Mouse (Mus musculus): ENCODE results near the gene Pip5k1b.

The Pip5k1b gene

DNA sequence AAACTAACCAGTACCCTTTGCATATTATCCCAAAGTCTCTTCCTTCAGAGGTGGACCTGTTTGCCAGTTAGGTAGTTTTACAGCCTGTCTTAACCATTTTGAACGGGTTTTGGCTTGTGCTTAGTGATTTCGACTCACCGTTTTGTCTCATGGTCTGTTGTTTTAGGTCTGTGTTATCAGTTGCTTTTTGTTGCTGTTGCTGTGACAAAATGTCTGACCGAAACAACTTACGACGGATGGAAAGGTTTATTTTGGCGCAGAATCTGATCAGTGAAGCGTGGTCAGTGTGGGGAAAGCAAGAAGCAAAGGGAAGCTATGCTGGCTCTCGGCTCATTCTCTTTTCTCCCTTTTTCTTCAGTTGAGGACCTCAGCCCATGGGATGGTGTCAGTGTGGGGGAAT is 7.3 kb downstream of the Pip5k1b start:
- in situ Hi-C loops (cut with MboI; ENCODE audit: low pct_unique_long_range_greater_than_20kb in 1 of 2, low sequenced_read_pairs in 2 of 2, unreplicated experiment in 1 of 2), result no loop called here

GRCm38 (mm10) chr19:24546153-24546552 is 9.5 kb downstream of the Pip5k1b start:
- in situ Hi-C loops (cut with MboI; ENCODE audit: low pct_unique_long_range_greater_than_20kb in 1 of 2, low sequenced_read_pairs in 2 of 2, unreplicated experiment in 1 of 2), result no loop called here

GRCm38 (mm10) chr19:24543386-24544350 is 12.0 kb downstream of the Pip5k1b start:
- in situ Hi-C loops (cut with MboI; ENCODE audit: low pct_unique_long_range_greater_than_20kb in 1 of 2, low sequenced_read_pairs in 2 of 2, unreplicated experiment in 1 of 2), result no loop called here

DNA sequence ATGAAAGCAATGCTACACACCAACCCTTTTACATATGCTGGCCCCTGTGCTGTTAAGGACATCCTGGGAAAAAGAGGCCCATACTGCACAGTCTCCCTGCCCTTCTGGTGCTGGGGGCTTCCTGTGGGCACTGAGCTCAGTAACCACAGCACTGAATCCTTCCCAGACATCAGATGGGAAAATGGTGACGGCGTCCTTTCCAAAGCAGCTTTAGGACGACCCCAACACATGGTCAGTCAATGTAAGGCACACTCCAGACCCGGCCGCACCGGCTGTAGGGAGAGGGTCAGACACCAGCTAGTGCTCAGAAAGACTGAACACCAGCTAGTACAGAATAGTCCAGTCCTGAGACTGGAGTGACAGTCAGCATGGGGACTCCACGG is 13.4 kb downstream of the Pip5k1b start:
- in situ Hi-C loops (cut with MboI; ENCODE audit: low pct_unique_long_range_greater_than_20kb in 1 of 2, low sequenced_read_pairs in 2 of 2, unreplicated experiment in 1 of 2), result no loop called here

GRCm38 (mm10) chr19:24541669-24542292 is 13.9 kb downstream of the Pip5k1b start:
- in situ Hi-C loops (cut with MboI; ENCODE audit: low pct_unique_long_range_greater_than_20kb in 1 of 2, low sequenced_read_pairs in 2 of 2, unreplicated experiment in 1 of 2), result no loop called here

GRCm38 (mm10) chr19:24540952-24541668 is 14.6 kb downstream of the Pip5k1b start:
- in situ Hi-C loops (cut with MboI; ENCODE audit: low pct_unique_long_range_greater_than_20kb in 1 of 2, low sequenced_read_pairs in 2 of 2, unreplicated experiment in 1 of 2), result no loop called here

GRCm38 (mm10) chr19:24539041-24539440 is 16.6 kb downstream of the Pip5k1b start:
- in situ Hi-C loops (cut with MboI; ENCODE audit: low pct_unique_long_range_greater_than_20kb in 1 of 2, low sequenced_read_pairs in 2 of 2, unreplicated experiment in 1 of 2), result no loop called here

DNA sequence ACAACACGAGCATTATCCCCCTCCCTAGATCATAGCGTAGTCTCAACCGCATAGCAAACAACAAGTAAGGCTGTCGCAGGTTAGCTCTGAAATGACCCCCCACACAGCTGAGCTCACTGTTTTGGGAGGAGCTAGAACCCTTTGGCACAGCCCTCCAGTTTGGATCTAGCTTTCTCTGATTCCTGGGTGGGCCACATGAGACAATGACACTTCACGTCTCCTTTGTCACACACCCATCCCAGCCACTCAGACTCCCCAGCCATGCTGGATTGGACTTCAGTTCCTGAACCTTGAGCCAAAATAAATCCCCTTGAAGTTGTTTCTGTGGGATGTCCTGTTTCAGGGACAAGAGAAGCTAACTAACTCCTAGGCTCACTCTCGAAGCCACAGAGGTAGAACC is 17.5 kb downstream of the Pip5k1b start:
- in situ Hi-C loops (cut with MboI; ENCODE audit: low pct_unique_long_range_greater_than_20kb in 1 of 2, low sequenced_read_pairs in 2 of 2, unreplicated experiment in 1 of 2), result no loop called here

DNA sequence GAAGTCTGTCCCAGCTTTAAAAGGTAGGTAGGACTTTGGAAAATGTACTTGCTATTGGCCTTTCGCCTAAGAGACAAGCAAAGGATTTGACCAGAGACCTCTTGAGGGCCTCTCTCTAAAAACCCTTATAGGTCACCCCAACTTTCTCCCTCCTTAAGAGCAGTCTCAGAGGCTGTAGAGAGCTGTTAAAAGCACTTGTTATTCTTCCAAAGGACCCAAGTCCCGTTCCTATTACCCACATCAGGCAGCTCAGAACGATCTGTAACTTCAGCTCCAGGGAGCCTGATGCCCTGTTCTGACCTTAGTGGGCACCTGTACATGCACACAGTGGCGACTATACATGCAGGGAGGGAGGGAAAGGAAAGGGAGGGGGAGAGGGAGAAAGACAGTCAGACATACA is 18.0 kb downstream of the Pip5k1b start:
- in situ Hi-C loops (cut with MboI; ENCODE audit: low pct_unique_long_range_greater_than_20kb in 1 of 2, low sequenced_read_pairs in 2 of 2, unreplicated experiment in 1 of 2), result no loop called here

DNA sequence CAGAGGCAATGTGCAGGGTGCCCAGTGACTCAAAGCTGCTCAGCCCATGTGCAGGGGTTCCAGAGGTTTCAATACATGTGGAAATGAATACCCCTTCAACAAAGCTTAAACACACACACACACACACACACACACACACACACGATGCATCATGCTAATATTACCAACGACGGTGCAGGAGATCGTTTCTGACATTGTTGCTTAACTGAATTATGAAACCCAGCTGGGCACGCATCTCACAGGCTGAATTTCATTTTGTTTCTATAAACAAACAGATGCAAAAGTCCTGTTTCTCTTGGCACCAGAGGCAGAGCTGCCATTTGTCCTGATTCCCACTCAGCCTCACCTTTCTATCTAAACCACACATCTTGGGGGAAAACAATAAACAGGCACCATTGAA is 18.8 kb downstream of the Pip5k1b start:
- in situ Hi-C loops (cut with MboI; ENCODE audit: low pct_unique_long_range_greater_than_20kb in 1 of 2, low sequenced_read_pairs in 2 of 2, unreplicated experiment in 1 of 2), result no loop called here

DNA sequence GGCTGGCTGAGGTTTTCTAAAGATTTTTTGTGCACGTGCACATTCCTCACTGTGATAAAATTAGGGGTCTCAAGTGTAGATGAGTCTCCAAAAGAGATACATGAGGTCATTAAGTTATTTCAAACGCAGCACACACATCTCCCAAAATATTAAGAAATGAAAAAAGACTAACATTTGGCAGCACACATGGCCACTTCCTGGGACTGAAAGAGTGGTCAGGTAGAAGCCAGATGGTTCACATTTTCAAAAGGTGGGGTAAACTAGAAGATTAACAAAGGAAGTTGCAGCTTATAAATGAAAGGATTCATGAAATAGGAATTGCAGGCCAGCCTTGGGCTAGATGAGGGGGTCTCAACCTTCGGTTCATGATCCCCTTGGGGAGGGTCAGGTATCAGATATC is 19.4 kb downstream of the Pip5k1b start:
- in situ Hi-C loops (cut with MboI; ENCODE audit: low pct_unique_long_range_greater_than_20kb in 1 of 2, low sequenced_read_pairs in 2 of 2, unreplicated experiment in 1 of 2), result no loop called here

DNA sequence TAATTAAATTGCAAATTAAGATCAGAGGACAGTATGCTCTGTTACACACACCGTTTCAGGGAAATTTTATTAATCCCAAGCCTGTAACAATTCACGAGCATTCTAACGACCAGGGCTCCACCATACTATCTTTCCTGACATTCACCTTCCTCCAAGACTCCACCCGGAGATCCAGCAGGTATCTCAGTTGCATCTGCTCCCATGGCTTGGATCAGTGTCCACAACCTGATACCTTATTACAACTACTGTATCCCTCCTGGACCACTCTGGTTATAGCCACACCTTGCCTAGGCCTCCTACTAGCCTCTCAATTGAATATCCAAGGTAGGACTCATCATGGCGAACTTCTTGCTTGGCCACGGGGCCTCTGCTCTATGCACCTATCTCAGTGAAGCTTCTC is 20.5 kb downstream of the Pip5k1b start:
- in situ Hi-C loops (cut with MboI; ENCODE audit: low pct_unique_long_range_greater_than_20kb in 1 of 2, low sequenced_read_pairs in 2 of 2, unreplicated experiment in 1 of 2), result no loop called here

DNA sequence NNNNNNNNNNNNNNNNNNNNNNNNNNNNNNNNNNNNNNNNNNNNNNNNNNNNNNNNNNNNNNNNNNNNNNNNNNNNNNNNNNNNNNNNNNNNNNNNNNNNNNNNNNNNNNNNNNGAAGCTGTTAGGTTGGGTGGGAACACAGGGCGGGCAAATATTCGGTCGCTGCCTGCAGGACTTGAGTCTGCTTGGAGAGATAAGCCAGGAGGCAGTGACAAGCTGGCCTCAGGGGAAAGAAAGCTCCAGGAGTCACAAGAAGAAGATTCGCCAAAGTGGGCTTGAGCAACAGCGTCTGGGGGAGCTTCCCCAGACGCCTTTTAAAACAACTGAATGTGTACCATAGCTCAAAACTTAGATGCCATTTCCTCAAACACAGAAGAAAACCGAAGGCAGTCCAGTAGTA is 20.9 kb downstream of the Pip5k1b start:
- in situ Hi-C loops (cut with MboI; ENCODE audit: low pct_unique_long_range_greater_than_20kb in 1 of 2, low sequenced_read_pairs in 2 of 2, unreplicated experiment in 1 of 2), result no loop called here

DNA sequence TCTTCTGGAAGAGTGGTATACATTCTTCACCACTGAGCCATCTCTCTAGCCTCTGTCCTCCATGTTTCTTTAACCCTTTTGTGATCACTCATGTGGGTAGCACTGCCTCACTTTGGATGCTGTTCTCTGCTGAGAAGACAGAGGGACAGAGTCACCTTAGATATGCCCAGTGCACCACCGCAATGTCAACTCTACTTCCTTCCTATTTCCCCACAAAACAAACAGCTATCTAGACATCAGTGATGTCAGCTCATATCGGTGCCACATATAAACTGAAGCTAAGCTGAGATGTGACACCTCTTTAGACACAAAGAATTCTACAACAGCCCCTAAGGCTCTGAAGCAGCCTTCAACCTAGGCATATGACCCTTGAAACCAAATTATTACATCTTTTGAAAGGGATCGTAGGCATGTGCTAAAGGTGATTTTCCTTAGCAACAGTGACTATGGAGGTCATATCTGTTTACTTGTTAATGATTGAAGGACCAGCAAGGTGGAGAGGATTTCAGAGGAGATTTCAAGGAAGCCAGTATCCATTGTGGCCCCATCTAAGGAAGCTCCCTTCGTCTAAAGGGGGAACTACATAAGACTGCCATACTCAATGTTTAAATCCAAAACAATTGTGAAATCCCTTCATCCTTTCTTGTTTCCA is 26.6 kb downstream of the Pip5k1b start:
- in situ Hi-C loops (cut with MboI; ENCODE audit: low pct_unique_long_range_greater_than_20kb in 1 of 2, low sequenced_read_pairs in 2 of 2, unreplicated experiment in 1 of 2), result no loop called here

- in situ Hi-C loops (cut with MboI; ENCODE audit: low pct_unique_long_range_greater_than_20kb in 1 of 2, low sequenced_read_pairs in 2 of 2, unreplicated experiment in 1 of 2), result no loop called here
Measured at GRCm38 (mm10) chr19:24528129-24528730, 27.4 kb downstream of the Pip5k1b start.

- in situ Hi-C loops (cut with MboI; ENCODE audit: low pct_unique_long_range_greater_than_20kb in 1 of 2, low sequenced_read_pairs in 2 of 2, unreplicated experiment in 1 of 2), result no loop called here
Measured at GRCm38 (mm10) chr19:24527613-24527948, 28.1 kb downstream of the Pip5k1b start.

DNA sequence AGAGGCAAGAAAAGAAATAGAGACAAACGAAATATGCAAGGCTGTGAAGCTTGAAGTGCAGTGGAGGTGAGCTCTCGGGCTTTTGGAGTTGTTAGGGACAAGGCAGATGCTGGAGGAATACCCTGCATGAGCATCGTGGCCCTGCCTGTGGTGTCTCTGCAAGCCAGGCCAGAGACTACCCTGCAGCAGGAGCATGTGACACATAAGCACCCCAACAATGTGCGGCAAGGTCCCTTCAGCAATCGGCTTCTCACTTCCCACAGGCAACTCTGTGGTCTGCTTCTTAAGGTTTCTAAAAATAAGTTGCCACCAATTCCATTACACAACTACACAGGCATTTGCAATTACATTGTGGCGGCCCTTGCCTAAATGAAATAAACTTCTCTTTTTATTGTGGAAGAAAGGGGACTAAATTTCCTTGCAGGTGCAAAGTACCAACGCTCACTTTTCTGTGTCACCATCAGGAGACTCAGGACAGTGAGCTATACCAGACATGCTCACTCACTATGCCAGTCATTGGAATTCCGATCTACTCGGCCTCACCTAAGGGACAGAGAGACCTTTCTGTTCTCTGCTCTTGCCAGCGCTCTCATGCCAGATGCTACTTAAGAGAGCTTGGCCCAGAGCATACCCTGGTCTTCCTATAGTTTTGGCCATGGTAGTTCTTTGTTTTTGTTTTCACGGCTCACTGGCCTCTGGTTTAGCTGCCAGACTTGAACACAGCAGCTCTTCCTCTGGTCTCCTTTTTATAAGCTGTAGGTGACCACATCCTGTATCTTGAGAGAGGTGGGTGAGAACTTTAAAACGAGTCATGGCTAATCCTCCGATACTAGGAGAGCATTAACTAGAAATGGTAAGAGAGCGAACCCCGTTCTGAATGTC is 28.7 kb downstream of the Pip5k1b start:
- in situ Hi-C loops (cut with MboI; ENCODE audit: low pct_unique_long_range_greater_than_20kb in 1 of 2, low sequenced_read_pairs in 2 of 2, unreplicated experiment in 1 of 2), result no loop called here
